32 mouse cellular contexts compared by ENCODE assay signal in genomic region chr9:109855947-109856346, GRCm38 (mm10). TPM values are rescaled to one million over a fixed set of nuclear protein-coding genes. Genes with fewer than 3 reads are reported as not detected.
DNase-seq lines count a peak whose midpoint lies in the region; ATAC-seq and TF ChIP-seq lines count a peak whose summit lies in the region.
"Had no signal": no experiment of that assay in that cellular context is flagged by ENCODE, and none has a peak within 500 bp of the region (broad histone marks: within the 10 kb centered on the region; RNA-seq: fewer than 3 reads in every experiment).

No protein-coding gene starts in this region.

- no peak overlapping the region for H3K4me2 ChIP-seq in limb, embryonic 11.5 days (ENCODE audit: low read depth, severe bottlenecking)
- no peak overlapping the region for H3K4me2 ChIP-seq in liver, embryonic 11.5 days
- H3K4me2 ChIP-seq in liver, embryonic 14.5 days (ENCODE audit: low read depth), result no peak overlapping the region
- no peak overlapping the region for H3K4me2 ChIP-seq in liver, postnatal 0 days (ENCODE audit: low read depth, low read length)
- H3K4me2 ChIP-seq: heart, embryonic 11.5 days; hindbrain, embryonic 13.5 days had no signal

- H3K27ac ChIP-seq in limb, embryonic 11.5 days (replicated peaks; ENCODE audit: low read depth, low read length), result no peak overlapping the region
- H3K27ac ChIP-seq in limb, embryonic 10.5 days, result no peak overlapping the region
- no peak overlapping the region for H3K27ac ChIP-seq in liver, embryonic 11.5 days (ENCODE audit: low read depth, low read length)
- H3K27ac ChIP-seq in liver, embryonic 14.5 days, result no peak overlapping the region
- peak overlapping the region; percentile 59 for H3K27ac ChIP-seq in liver, postnatal 0 days (ENCODE audit: low read depth)
- no peak overlapping the region for H3K27ac ChIP-seq in hindbrain, embryonic 10.5 days
- H3K27ac ChIP-seq: gastrocnemius, adult 2 months; hindbrain, embryonic 13.5 days had no signal

- no peaks in the 10 kb centered on the region for H3K36me3 ChIP-seq in limb, embryonic 11.5 days (ENCODE audit: control insufficient read depth, insufficient read depth, low read length)
- H3K36me3 ChIP-seq in limb, embryonic 10.5 days, result no peaks in the 10 kb centered on the region
- H3K36me3 ChIP-seq in liver, embryonic 11.5 days (ENCODE audit: control insufficient read depth, insufficient read depth, low read length), result no peaks in the 10 kb centered on the region
- no peaks in the 10 kb centered on the region for H3K36me3 ChIP-seq in liver, embryonic 14.5 days (replicated peaks; ENCODE audit: control insufficient read depth, insufficient read depth, low read depth)
- no peaks in the 10 kb centered on the region for H3K36me3 ChIP-seq in liver, postnatal 0 days (replicated peaks; ENCODE audit: insufficient read depth, low read length)
- no peaks in the 10 kb centered on the region for H3K36me3 ChIP-seq in hindbrain, embryonic 10.5 days
- H3K36me3 ChIP-seq: G1E; hindbrain, embryonic 13.5 days had no signal

- no peak for TF ChIP-seq CTCF in liver, embryonic 14.5 days (IDR thresholded peaks at IDR 0.05; ENCODE audit: low read depth)
- no peak for TF ChIP-seq CTCF in liver, postnatal 0 days (IDR thresholded peaks at IDR 0.05; ENCODE audit: low read depth)

- H3K9ac ChIP-seq in limb, embryonic 11.5 days (ENCODE audit: low read length), result no peak overlapping the region
- H3K9ac ChIP-seq in liver, embryonic 11.5 days (ENCODE audit: low read depth, low read length), result no peak overlapping the region
- no peak overlapping the region for H3K9ac ChIP-seq in liver, embryonic 14.5 days (replicated peaks)
- no peak overlapping the region for H3K9ac ChIP-seq in liver, postnatal 0 days (replicated peaks)
- H3K9ac ChIP-seq: forebrain, postnatal 0 days; hindbrain, embryonic 13.5 days had no signal

- no peaks in the 10 kb centered on the region for H3K4me1 ChIP-seq in limb, embryonic 11.5 days (ENCODE audit: control insufficient read depth, insufficient read depth, low read length)
- no peaks in the 10 kb centered on the region for H3K4me1 ChIP-seq in limb, embryonic 10.5 days
- no peaks in the 10 kb centered on the region for H3K4me1 ChIP-seq in liver, embryonic 11.5 days (replicated peaks; ENCODE audit: control insufficient read depth, insufficient read depth, low read length)
- H3K4me1 ChIP-seq in liver, embryonic 14.5 days (replicated peaks; ENCODE audit: control insufficient read depth in 2 of 2, insufficient read depth in 2 of 2, low read length in 1 of 2), result no peaks in the 10 kb centered on the region
- H3K4me1 ChIP-seq in liver, postnatal 0 days (ENCODE audit: insufficient read depth), result peaks cover 8% of the 10 kb centered on the region; the same call in 1 of the 2 replicates
- H3K4me1 ChIP-seq in hindbrain, embryonic 10.5 days (replicated peaks), result no peaks in the 10 kb centered on the region
- H3K4me1 ChIP-seq: hindbrain, embryonic 13.5 days had no signal

- no peak for TF ChIP-seq EP300 in liver, embryonic 14.5 days (IDR thresholded peaks at IDR 0.05; ENCODE audit: low read depth)
- TF ChIP-seq EP300 in liver, postnatal 0 days (IDR thresholded peaks at IDR 0.05; ENCODE audit: low read depth), result no peak

- WGBS in limb, embryonic 11.5 days, result 87% methylated on average over 6 of the region's 6 CpGs
- WGBS in limb, embryonic 10.5 days, result 82% methylated on average over 6 of the region's 6 CpGs
- 67% methylated on average over 6 of the region's 6 CpGs for WGBS in liver, embryonic 11.5 days
- 80% methylated on average over 6 of the region's 6 CpGs for WGBS in liver, embryonic 14.5 days (ENCODE audit: insufficient replicate concordance)
- WGBS in liver, postnatal 0 days (ENCODE audit: insufficient replicate concordance), result 54% methylated on average over 6 of the region's 6 CpGs
- 83% methylated on average over 6 of the region's 6 CpGs for WGBS in hindbrain, embryonic 10.5 days

- no peak for DNase-seq in limb, embryonic 11.5 days (ENCODE audit: low spot score)
- no peak for DNase-seq in limb, embryonic 10.5 days (ENCODE audit: low spot score)
- DNase-seq in liver, embryonic 11.5 days (ENCODE audit: low spot score), result no peak
- no peak for DNase-seq in liver, embryonic 14.5 days (ENCODE audit: low read depth in 3 of 3, low spot score in 3 of 3)
- DNase-seq in liver, postnatal 0 days, result peak; percentile 30
- no peak for DNase-seq in hindbrain, embryonic 10.5 days (ENCODE audit: low spot score)
- DNase-seq: adrenal gland, postnatal 10 days; adrenal gland, postnatal 36 days; B cell, adult 2 months; cerebellum, adult 11 months; cerebellum, adult 2 months; cerebellum, postnatal 14 days; forebrain, postnatal 0 days; gastrocnemius, adult 2 months; gastrocnemius, postnatal 14 days; heart, adult 11 months had no signal

- ATAC-seq in limb, embryonic 11.5 days (ENCODE audit: insufficient number of reproducible peaks, low FRiP score, low TSS enrichment, low read depth), result 0 out of 2 replicates have a peak, but pooled peaks have one; percentile 51
- ATAC-seq in liver, embryonic 11.5 days (replicated peaks; ENCODE audit: low FRiP score), result peak; percentile 20; the same call in 1 of the 2 replicates
- peak; percentile 41; the same call in 1 of the 2 replicates for ATAC-seq in liver, embryonic 14.5 days (ENCODE audit: insufficient read depth)
- ATAC-seq in liver, postnatal 0 days, result peak; percentile 93
- ATAC-seq in erythroblast, adult 5-6 weeks (replicated peaks; ENCODE audit: low FRiP score, poor library complexity, severe bottlenecking), result no peak
- ATAC-seq: forebrain, embryonic 14.5 days; forebrain, postnatal 0 days; hindbrain, embryonic 16.5 days; Patski had no signal

- no peaks in the 10 kb centered on the region for H3K9me3 ChIP-seq in limb, embryonic 11.5 days (ENCODE audit: control insufficient read depth, low read length)
- H3K9me3 ChIP-seq in limb, embryonic 10.5 days (replicated peaks), result no peaks in the 10 kb centered on the region
- no peaks in the 10 kb centered on the region for H3K9me3 ChIP-seq in liver, embryonic 11.5 days (ENCODE audit: control insufficient read depth, low read length)
- H3K9me3 ChIP-seq in liver, embryonic 14.5 days (ENCODE audit: control insufficient read depth, low read length), result no peaks in the 10 kb centered on the region
- no peaks in the 10 kb centered on the region for H3K9me3 ChIP-seq in liver, postnatal 0 days (ENCODE audit: low read length)
- no peaks in the 10 kb centered on the region for H3K9me3 ChIP-seq in hindbrain, embryonic 10.5 days
- H3K9me3 ChIP-seq: G1E; hindbrain, embryonic 13.5 days had no signal

- H3K27me3 ChIP-seq in limb, embryonic 11.5 days (ENCODE audit: control insufficient read depth, insufficient read depth, low read length), result no peaks in the 10 kb centered on the region
- no peaks in the 10 kb centered on the region for H3K27me3 ChIP-seq in limb, embryonic 10.5 days (ENCODE audit: low read depth, poor library complexity, severe bottlenecking)
- H3K27me3 ChIP-seq in liver, embryonic 11.5 days (replicated peaks; ENCODE audit: control insufficient read depth, insufficient read depth, low read length), result no peaks in the 10 kb centered on the region
- no peaks in the 10 kb centered on the region for H3K27me3 ChIP-seq in liver, embryonic 14.5 days (ENCODE audit: control insufficient read depth, insufficient read depth, low read length)
- no peaks in the 10 kb centered on the region for H3K27me3 ChIP-seq in liver, postnatal 0 days (ENCODE audit: insufficient read depth, low read length)
- no peaks in the 10 kb centered on the region for H3K27me3 ChIP-seq in hindbrain, embryonic 10.5 days (ENCODE audit: insufficient read depth, poor library complexity, severe bottlenecking)
- H3K27me3 ChIP-seq: hindbrain, embryonic 13.5 days; Patski had no signal

- no peak overlapping the region for H3K4me3 ChIP-seq in limb, embryonic 11.5 days (ENCODE audit: low read depth, low read length)
- no peak overlapping the region for H3K4me3 ChIP-seq in limb, embryonic 10.5 days
- no peak overlapping the region for H3K4me3 ChIP-seq in liver, embryonic 11.5 days (ENCODE audit: low read depth, low read length)
- H3K4me3 ChIP-seq in liver, embryonic 14.5 days (ENCODE audit: insufficient read depth in 1 of 2, low read depth in 2 of 2, low read length in 2 of 2), result no peak overlapping the region
- no peak overlapping the region for H3K4me3 ChIP-seq in liver, postnatal 0 days (ENCODE audit: low read depth, low read length)
- no peak overlapping the region for H3K4me3 ChIP-seq in hindbrain, embryonic 10.5 days
- H3K4me3 ChIP-seq: gastrocnemius, adult 2 months; hindbrain, embryonic 13.5 days had no signal

RNA-seq across cellular contexts. Expression of gene Camp, which starts 6.5 kb away (rescaled TPM):
- polyA plus RNA-seq in limb, embryonic 11.5 days (2014; fragmentation: Nextera tagmentation; extraction: Ambion mirVana), result 0.61 TPM in 1 of 2 replicates, not detected in the other
- polyA plus RNA-seq in limb, embryonic 10.5 days (2016; fragmentation: Nextera tagmentation; extraction: Ambion mirVana), result not detected in 2 replicates
- polyA plus RNA-seq in liver, embryonic 11.5 days (2014; fragmentation: Nextera tagmentation; extraction: Ambion mirVana), result 13.5 and 15.8 TPM in 2 replicates
- polyA plus RNA-seq in liver, embryonic 14.5 days (2012; rRNA removed), result 54.1 and 56.1 TPM in 2 replicates
- 78.5 and 101 TPM in 2 replicates for polyA plus RNA-seq in liver, embryonic 14.5 days (2014; fragmentation: Nextera tagmentation; extraction: Ambion mirVana)
- polyA plus RNA-seq in liver, postnatal 0 days (2015; fragmentation: Nextera tagmentation; extraction: Ambion mirVana), result 659 and 684 TPM in 2 replicates
- polyA plus RNA-seq in hindbrain, embryonic 10.5 days (2016; fragmentation: Nextera tagmentation; extraction: Ambion mirVana), result not detected in 2 replicates
- total RNA-seq in erythroblast, adult 5-6 weeks (2015; ENCODE audit: low replicate concordance), result 1,587 and 1,606 TPM in 2 replicates
- total RNA-seq in erythroblast, adult 5-6 weeks (2017; ENCODE audit: low replicate concordance), result 742 and 898 TPM in 2 replicates
- total RNA-seq: CH12.LX; forebrain, postnatal 0 days; G1E; gastrocnemius, adult 2 months; gastrocnemius, postnatal 14 days; heart, postnatal 25 days had no signal
- polyA plus RNA-seq: forebrain, embryonic 14.5 days; Patski had no signal

RNA-seq across cellular contexts. Expression of gene Cdc25a, which starts 19.4 kb away (rescaled TPM):
- 42.8 and 50.2 TPM in 2 replicates for polyA plus RNA-seq in limb, embryonic 11.5 days (2014; fragmentation: Nextera tagmentation; extraction: Ambion mirVana)
- 54.4 and 55.6 TPM in 2 replicates for polyA plus RNA-seq in limb, embryonic 10.5 days (2016; fragmentation: Nextera tagmentation; extraction: Ambion mirVana)
- polyA plus RNA-seq in liver, embryonic 11.5 days (2014; fragmentation: Nextera tagmentation; extraction: Ambion mirVana), result 39.8 and 42.5 TPM in 2 replicates
- 7.6 and 10.8 TPM in 2 replicates for polyA plus RNA-seq in liver, embryonic 14.5 days (2012; rRNA removed)
- polyA plus RNA-seq in liver, embryonic 14.5 days (2014; fragmentation: Nextera tagmentation; extraction: Ambion mirVana), result 11.9 and 14.9 TPM in 2 replicates
- polyA plus RNA-seq in liver, postnatal 0 days (2015; fragmentation: Nextera tagmentation; extraction: Ambion mirVana), result 7.5 and 7.8 TPM in 2 replicates
- 36.6 and 40.6 TPM in 2 replicates for polyA plus RNA-seq in hindbrain, embryonic 10.5 days (2016; fragmentation: Nextera tagmentation; extraction: Ambion mirVana)
- 10.0 and 11.1 TPM in 2 replicates for total RNA-seq in erythroblast, adult 5-6 weeks (2015; ENCODE audit: low replicate concordance)
- total RNA-seq in erythroblast, adult 5-6 weeks (2017; ENCODE audit: low replicate concordance), result 13.5 and 15.8 TPM in 2 replicates

RNA-seq across cellular contexts. Expression of gene Nme6, which starts 23.4 kb away (rescaled TPM):
- 84.8 and 91.5 TPM in 2 replicates for polyA plus RNA-seq in limb, embryonic 11.5 days (2014; fragmentation: Nextera tagmentation; extraction: Ambion mirVana)
- 103 and 117 TPM in 2 replicates for polyA plus RNA-seq in limb, embryonic 10.5 days (2016; fragmentation: Nextera tagmentation; extraction: Ambion mirVana)
- polyA plus RNA-seq in liver, embryonic 11.5 days (2014; fragmentation: Nextera tagmentation; extraction: Ambion mirVana), result 91.1 and 94.6 TPM in 2 replicates
- polyA plus RNA-seq in liver, embryonic 14.5 days (2012; rRNA removed), result 34.0 and 34.3 TPM in 2 replicates
- 53.6 and 54.6 TPM in 2 replicates for polyA plus RNA-seq in liver, embryonic 14.5 days (2014; fragmentation: Nextera tagmentation; extraction: Ambion mirVana)
- 30.6 and 30.7 TPM in 2 replicates for polyA plus RNA-seq in liver, postnatal 0 days (2015; fragmentation: Nextera tagmentation; extraction: Ambion mirVana)
- 106 and 108 TPM in 2 replicates for polyA plus RNA-seq in hindbrain, embryonic 10.5 days (2016; fragmentation: Nextera tagmentation; extraction: Ambion mirVana)
- total RNA-seq in erythroblast, adult 5-6 weeks (2015; ENCODE audit: low replicate concordance), result 14.4 and 17.6 TPM in 2 replicates
- total RNA-seq in erythroblast, adult 5-6 weeks (2017; ENCODE audit: low replicate concordance), result 5.6 and 13.3 TPM in 2 replicates

RNA-seq across cellular contexts. Expression of gene Spink8, which starts 43.9 kb away (rescaled TPM):
- polyA plus RNA-seq in limb, embryonic 11.5 days (2014; fragmentation: Nextera tagmentation; extraction: Ambion mirVana), result not detected in 2 replicates
- polyA plus RNA-seq in limb, embryonic 10.5 days (2016; fragmentation: Nextera tagmentation; extraction: Ambion mirVana), result not detected in 2 replicates
- not detected in 2 replicates for polyA plus RNA-seq in liver, embryonic 11.5 days (2014; fragmentation: Nextera tagmentation; extraction: Ambion mirVana)
- polyA plus RNA-seq in liver, embryonic 14.5 days (2012; rRNA removed), result not detected in 2 replicates
- not detected in 2 replicates for polyA plus RNA-seq in liver, embryonic 14.5 days (2014; fragmentation: Nextera tagmentation; extraction: Ambion mirVana)
- polyA plus RNA-seq in liver, postnatal 0 days (2015; fragmentation: Nextera tagmentation; extraction: Ambion mirVana), result not detected in 2 replicates
- polyA plus RNA-seq in hindbrain, embryonic 10.5 days (2016; fragmentation: Nextera tagmentation; extraction: Ambion mirVana), result not detected in 2 replicates
- not detected in 2 replicates for total RNA-seq in erythroblast, adult 5-6 weeks (2015; ENCODE audit: low replicate concordance)
- not detected in 2 replicates for total RNA-seq in erythroblast, adult 5-6 weeks (2017; ENCODE audit: low replicate concordance)
- total RNA-seq: CH12.LX; forebrain, postnatal 0 days; gastrocnemius, adult 2 months; gastrocnemius, postnatal 14 days; gastrocnemius, postnatal 4 days; heart, adult 8-10 months; heart, postnatal 25 days; hematopoietic stem cell, adult 5-6 weeks had no signal
- polyA plus RNA-seq: embryonic facial prominence, embryonic 11.5 days; forebrain, embryonic 11.5 days; forebrain, embryonic 14.5 days; G1E; heart, embryonic 14.5 days; heart, postnatal 0 days; hindbrain, embryonic 13.5 days; hindbrain, embryonic 16.5 days; Patski had no signal
